Mouse (Mus musculus) hindbrain, embryonic 11.5 days (tissue): ENCODE measurements around the gene Ciao1. TPM values are rescaled to one million over a fixed set of nuclear protein-coding genes. Genes with fewer than 3 reads are reported as not detected.
A peak's percentile ranks its signal among the peaks of the same experiment; 100 is the strongest.

Experiments
- ATAC-seq: fragments of 200-750 bp; cut with Nextera tagmentation; 2 replicates; pipeline ENCODE4 v1.8.0; 2017; ENCODE audit warnings: mild to moderate bottlenecking, moderate TSS enrichment, moderate library complexity; ENCODE audit not compliant: low FRiP score
- DNase-seq: peaks from one replicate; pipeline ENCODE4 v3.0.0-alpha.2; 2015; ENCODE audit warnings: low spot score
- H3K27ac ChIP-seq: fragments of 300-500 bp; sonication (generic); 2 replicates; pipeline ENCODE4 v1.5.1; 2014; ENCODE audit warnings: mild to moderate bottlenecking, low read depth, low read length
- H3K27me3 ChIP-seq: fragments of 300-500 bp; sonication (generic); 2 replicates; pipeline ENCODE4 v1.6.1; 2014; ENCODE audit warnings: mild to moderate bottlenecking, low read length, moderate library complexity, mixed read lengths; ENCODE audit not compliant: control insufficient read depth, insufficient read depth
- H3K36me3 ChIP-seq: fragments of 300-500 bp; sonication (generic); 2 replicates; pipeline ENCODE4 v1.6.1; 2014; ENCODE audit warnings: mild to moderate bottlenecking, low read length, moderate library complexity, mixed read lengths; ENCODE audit not compliant: control insufficient read depth, insufficient read depth
- H3K4me1 ChIP-seq: fragments of 300-500 bp; sonication (generic); replicated peaks from 2 replicates; pipeline ENCODE4 v1.6.1; 2014; ENCODE audit warnings: low read length, mixed read lengths; ENCODE audit not compliant: control insufficient read depth, insufficient read depth
- H3K4me2 ChIP-seq: fragments of 300-500 bp; sonication (generic); replicated peaks from 2 replicates; pipeline ENCODE4 v1.6.1; 2014; ENCODE audit warnings: mild to moderate bottlenecking, low read depth, low read length
- H3K4me3 ChIP-seq: fragments of 300-500 bp; sonication (generic); 2 replicates; pipeline ENCODE4 v1.5.1; 2014; ENCODE audit warnings: low read depth, low read length
- H3K9ac ChIP-seq: fragments of 300-500 bp; sonication (generic); 2 replicates; pipeline ENCODE4 v1.6.1; 2014; ENCODE audit warnings: low read depth, low read length
- H3K9me3 ChIP-seq: fragments of 300-500 bp; sonication (generic); 2 replicates; pipeline ENCODE4 v1.6.1; 2016; ENCODE audit warnings: low read length; ENCODE audit not compliant: control insufficient read depth
- WGBS: fragments of 180-500 bp; shearing (Covaris S2); extraction: QIAGEN DNeasy Blood & Tissue Kit; methylation state at CpG from one replicate; pipeline ENCODE4 v1.1.7; 2014; 5-methylcytosine and 5-hydroxymethylcytosine counted together
- polyA plus RNA-seq: library from polyadenylated mRNA; unstranded; fragments of >200 nt; fragmentation: Nextera tagmentation; extraction: Ambion mirVana; gene quantifications from 2 replicates; pipeline ENCODE4 v1.2.1, GENCODE M21; 2014

Ciao1 gene
- polyA plus RNA-seq, 1 experiment from 2014 or later: 57.9 TPM

DNA sequence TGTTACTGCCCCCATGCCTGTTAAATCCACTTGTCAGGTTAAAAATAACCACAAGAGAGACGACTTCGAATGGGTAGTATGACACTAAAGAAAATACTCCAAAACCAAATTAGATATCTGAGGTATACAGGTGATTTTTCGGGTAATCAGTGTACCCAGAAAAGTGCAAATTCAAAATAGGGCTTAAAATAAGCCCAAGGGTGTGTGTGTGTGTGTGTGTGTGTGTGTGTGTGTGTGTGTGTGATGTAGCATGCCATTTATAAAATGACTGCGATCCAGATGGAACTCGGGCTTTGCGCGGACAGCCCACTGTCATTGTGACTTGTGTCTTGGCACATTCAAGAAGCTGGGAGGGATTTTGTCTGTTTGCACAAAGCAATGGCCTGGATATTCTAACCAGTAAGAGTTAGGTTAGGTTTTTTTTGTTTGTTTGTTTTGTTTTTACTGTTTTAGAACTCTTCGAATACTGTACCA, 23.5 kb upstream of the Ciao1 start:
- ATAC-seq (no peak), DNase-seq (peak; percentile 33)
- Histone ChIP-seq H3K4me2 (peak overlapping the region; percentile 82), H3K9ac (peak overlapping the region; percentile 90), H3K27me3 (no peaks in the 10 kb centered on the region), H3K9me3 (no peaks in the 10 kb centered on the region), H3K4me1 (no peaks in the 10 kb centered on the region), H3K4me3 (peak overlapping the region; percentile 94), H3K36me3 (no peaks in the 10 kb centered on the region), H3K27ac (peak overlapping the region; percentile 89)
- WGBS: 17% methylated on average over 8 of the region's 8 CpGs

DNA sequence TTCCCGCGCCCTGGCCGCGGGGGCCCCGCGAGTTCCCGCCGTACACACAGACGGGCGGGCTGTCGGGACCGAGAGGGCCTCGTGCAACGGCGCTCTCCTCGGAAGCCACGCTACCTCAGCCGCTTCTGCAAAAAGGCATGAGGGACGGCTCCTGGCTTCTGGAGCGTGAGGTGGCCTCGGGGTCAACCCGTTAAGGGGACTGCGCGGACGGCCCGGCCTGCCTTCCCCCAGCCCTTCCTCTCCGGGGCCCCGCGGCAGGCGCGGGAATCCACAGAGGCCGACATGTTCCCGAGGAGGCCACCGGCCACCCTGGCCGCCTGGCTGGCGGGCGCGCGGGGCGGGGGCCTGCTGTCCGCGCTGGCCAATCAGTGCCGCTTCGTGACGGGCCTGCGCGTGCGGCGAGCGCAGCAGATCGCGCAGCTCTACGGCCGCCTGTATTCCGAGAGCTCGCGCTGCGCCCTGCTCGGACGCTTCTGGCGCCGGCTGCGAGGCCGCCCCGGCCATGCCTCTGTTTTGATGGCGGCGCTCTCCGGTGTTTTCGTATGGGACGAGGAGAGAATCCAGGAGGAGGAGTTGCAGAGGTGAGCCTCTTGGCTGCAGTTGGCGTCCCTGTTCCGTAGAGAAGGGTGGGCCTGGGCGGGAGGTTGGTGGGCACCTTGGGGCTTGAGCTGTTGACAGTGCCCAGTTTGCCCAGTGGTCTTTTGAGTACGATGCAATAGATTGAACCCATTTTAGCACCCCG, 22.9 kb upstream of the Ciao1 start:
- ATAC-seq (peak; percentile 97), DNase-seq (peak; percentile 88)
- Histone ChIP-seq H3K27ac (peak overlapping the region; percentile 89), H3K4me1 (no peaks in the 10 kb centered on the region), H3K27me3 (no peaks in the 10 kb centered on the region), H3K9me3 (no peaks in the 10 kb centered on the region), H3K4me3 (peak overlapping the region; percentile 94), H3K4me2 (peak overlapping the region; percentile 82), H3K9ac (peak overlapping the region; percentile 90), H3K36me3 (no peaks in the 10 kb centered on the region)
- under 1% methylated on average over 73 of the region's 75 CpGs for WGBS

DNA sequence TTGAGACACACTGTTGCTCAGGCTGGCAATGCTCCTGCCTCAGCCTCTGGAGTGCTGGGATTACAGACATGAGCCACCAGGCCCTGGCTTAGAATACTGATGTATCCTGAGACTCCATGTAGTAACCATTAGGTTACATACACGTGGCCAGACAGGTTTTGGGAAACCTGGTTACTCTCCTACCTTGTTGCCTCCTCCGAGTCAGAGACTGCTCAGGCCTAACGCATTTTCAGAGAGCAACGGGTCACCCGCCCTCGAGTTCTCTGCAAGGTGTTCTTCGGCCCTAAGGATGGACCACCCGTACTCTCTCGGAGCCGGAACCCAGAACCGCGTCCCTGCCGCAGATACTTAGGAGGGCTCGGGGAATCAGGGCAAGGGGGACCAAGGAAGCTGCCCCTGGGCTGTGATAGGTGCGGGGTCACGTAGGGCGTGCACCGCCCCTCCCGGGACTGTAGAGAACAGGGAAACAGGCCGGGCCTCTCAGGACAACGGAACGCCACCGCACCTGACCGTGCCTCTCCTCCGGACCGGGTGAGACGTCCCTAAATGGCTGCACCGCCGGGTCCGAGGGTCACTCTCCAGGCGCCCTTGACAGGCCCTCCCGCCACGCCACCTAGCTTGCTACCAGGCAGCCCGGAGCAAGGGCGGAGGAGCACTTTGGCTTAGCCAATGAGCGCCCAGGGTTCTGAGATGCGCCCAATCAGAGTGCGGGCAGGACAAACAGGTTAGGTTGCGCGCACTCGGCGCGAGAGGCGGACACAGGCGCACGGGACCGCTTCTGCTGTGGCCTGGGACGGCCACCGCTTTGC, 22.1 kb upstream of the Ciao1 start, which contains the start of gene Stard7:
Stard7 (plus strand) TSS at position 728 of the 809 bp plus-strand sequence.
- DNase-seq (peak; percentile 93), ATAC-seq (peak; percentile 99)
- no peaks in the 10 kb centered on the region for H3K4me1 ChIP-seq
- H3K4me3 ChIP-seq: peak within 1 kb of the TSS; percentile 94
- H3K27me3 ChIP-seq: no peaks in the 10 kb centered on the region
- no peaks in the 10 kb centered on the region for H3K36me3 ChIP-seq
- H3K9ac ChIP-seq: peak within 1 kb of the TSS; percentile 90
- peak within 1 kb of the TSS; percentile 89 for H3K27ac ChIP-seq
- under 1% methylated on average over 47 of the region's 49 CpGs for WGBS
- H3K9me3 ChIP-seq: no peaks in the 10 kb centered on the region
- peak within 1 kb of the TSS; percentile 82 for H3K4me2 ChIP-seq

DNA sequence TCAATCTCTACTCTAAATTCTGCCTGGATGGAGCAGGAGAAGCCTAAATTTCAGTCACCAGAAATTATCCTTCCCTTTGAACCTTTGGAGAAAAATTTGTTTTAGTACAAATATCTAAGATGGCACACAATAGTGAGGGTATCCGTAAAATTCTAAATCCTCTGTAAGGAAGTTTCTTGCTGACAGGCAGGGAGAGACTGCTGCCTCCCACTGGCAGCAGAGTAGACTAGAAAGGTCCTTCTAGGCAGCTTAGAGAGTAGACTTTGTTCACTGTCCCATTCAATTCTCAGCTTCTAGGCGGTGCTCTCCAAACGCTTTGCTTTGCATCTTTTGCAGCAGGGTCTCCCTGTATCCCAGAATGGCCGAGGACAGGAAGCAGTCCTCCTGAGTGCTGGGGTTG, 20.2 kb upstream of the Ciao1 start:
- no peak overlapping the region for H3K9ac ChIP-seq
- 32% methylated on average over 4 of the region's 4 CpGs for WGBS
- ATAC-seq: no peak
- no peak overlapping the region for H3K4me3 ChIP-seq
- H3K27ac ChIP-seq: no peak overlapping the region
- no peaks in the 10 kb centered on the region for H3K9me3 ChIP-seq
- no peaks in the 10 kb centered on the region for H3K4me1 ChIP-seq
- no peaks in the 10 kb centered on the region for H3K27me3 ChIP-seq
- no peaks in the 10 kb centered on the region for H3K36me3 ChIP-seq
- no peak overlapping the region for H3K4me2 ChIP-seq
- no peak for DNase-seq

DNA sequence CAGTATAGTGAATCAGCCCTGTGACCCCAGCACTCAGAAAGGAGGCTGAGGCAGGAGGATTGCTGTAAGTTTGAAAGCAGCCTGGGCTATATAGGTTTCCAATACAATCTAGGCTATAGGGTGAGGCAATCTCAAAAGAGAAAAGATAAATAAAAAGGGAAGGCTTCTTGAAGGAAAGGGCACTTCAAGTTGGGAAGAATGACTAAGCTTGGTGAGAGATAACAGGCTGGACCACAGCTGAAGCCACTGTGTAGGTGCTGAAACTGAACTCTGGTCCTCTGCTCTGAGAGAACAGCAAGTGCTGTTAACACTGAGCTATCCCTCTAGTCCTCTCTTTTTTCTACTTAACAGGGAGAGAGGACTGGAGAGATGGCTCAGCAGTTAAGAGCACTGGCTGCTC, 14.9 kb upstream of the Ciao1 start:
- no peak for DNase-seq
- H3K27me3 ChIP-seq: no peaks in the 10 kb centered on the region
- H3K36me3 ChIP-seq: 0 out of 2 replicates have a peak, but pooled peaks cover 6% of the 10 kb centered on the region
- H3K4me3 ChIP-seq: no peak overlapping the region
- H3K4me2 ChIP-seq: no peak overlapping the region
- no peak for ATAC-seq
- no peak overlapping the region for H3K9ac ChIP-seq
- H3K9me3 ChIP-seq: no peaks in the 10 kb centered on the region
- H3K27ac ChIP-seq: no peak overlapping the region
- H3K4me1 ChIP-seq: no peaks in the 10 kb centered on the region

DNA sequence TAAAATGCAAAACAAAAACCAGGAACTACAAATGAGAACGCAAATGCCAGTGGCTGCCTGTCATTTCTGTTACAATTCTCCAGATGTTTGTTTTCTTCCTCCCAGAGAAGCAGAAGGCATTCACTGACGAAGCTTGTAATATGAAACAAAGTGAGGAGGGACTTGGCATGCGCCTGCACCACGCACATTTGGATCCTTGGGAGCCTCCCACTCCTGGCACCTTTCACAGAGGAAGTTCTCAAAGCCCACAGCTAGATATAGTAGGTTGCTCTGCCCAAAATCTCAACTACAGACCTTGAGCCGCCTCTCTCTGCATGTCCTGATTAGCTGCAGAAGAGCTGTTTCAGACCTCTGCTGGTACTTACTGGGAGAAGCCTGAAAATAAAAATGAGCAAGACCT, 11.7 kb upstream of the Ciao1 start:
- no peak for ATAC-seq
- H3K4me3 ChIP-seq: no peak overlapping the region

DNA sequence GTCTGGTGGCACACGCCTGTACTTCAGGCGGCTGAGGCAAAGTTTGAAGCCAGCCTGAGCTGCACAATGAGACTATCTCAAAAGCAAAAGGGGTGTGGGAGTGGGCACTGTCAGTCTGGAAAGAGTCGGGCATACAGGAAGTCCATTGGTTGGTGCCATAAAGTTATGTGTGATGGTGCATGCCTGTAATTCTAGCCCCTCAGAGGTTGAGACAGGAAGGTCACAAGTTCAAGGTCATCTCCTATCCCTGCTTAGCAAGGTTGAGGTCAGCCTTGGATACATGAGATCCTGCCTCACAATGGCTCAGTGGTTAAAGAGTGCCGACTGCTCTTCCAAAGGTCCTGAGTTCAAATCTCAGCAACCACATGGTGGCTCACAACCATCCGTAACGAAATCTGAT, 7.7 kb upstream of the Ciao1 start:
- WGBS: 89% methylated on average over 6 of the region's 6 CpGs
- no peak overlapping the region for H3K4me3 ChIP-seq
- H3K27ac ChIP-seq: no peak overlapping the region
- no peaks in the 10 kb centered on the region for H3K4me1 ChIP-seq
- H3K9me3 ChIP-seq: no peaks in the 10 kb centered on the region
- H3K36me3 ChIP-seq: 0 out of 2 replicates have a peak, but pooled peaks cover 6% of the 10 kb centered on the region
- no peaks in the 10 kb centered on the region for H3K27me3 ChIP-seq
- no peak for ATAC-seq
- H3K4me2 ChIP-seq: no peak overlapping the region
- DNase-seq: no peak
- H3K9ac ChIP-seq: no peak overlapping the region

More for the DNA sequence above, 11.7 kb upstream of the Ciao1 start:
- Histone ChIP-seq H3K4me2 (no peak overlapping the region), H3K27ac (no peak overlapping the region), H3K4me1 (no peaks in the 10 kb centered on the region), H3K9me3 (no peaks in the 10 kb centered on the region), H3K9ac (no peak overlapping the region), H3K27me3 (no peaks in the 10 kb centered on the region), H3K36me3 (0 out of 2 replicates have a peak, but pooled peaks cover 6% of the 10 kb centered on the region)
- WGBS: 91% methylated on average over 5 of the region's 5 CpGs
- no peak for DNase-seq

DNA sequence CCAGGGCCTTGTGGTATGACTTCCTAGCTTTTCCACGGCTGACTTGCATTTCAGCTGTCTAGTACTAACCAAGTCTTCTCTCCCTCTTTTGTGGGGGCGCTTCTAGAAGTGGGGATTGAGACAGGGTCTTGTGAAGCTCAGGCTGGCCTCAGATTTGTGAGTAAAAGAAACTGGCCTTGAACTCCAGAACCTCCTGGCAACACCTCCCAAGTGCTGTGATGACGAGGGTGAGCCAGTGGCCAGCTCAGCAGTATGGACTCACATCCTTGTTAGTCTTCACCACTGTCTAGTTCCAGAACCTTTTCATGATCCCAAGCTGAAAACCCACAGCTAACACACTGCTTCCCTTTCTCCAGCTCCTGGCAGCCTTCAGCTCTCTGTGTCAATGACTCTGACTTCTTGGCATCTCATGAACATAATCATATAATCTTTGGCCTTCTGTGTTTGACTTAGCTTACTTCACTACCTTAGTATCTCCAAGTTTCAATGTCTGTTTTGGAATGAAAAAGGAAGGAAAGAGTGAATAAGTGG, 7.1 kb upstream of the Ciao1 start:
- Histone ChIP-seq H3K36me3 (0 out of 2 replicates have a peak, but pooled peaks cover 6% of the 10 kb centered on the region), H3K4me2 (no peak overlapping the region)
- 86% methylated on average over 3 of the region's 3 CpGs for WGBS

More for the DNA sequence above, 7.1 kb upstream of the Ciao1 start:
- Histone ChIP-seq H3K4me1 (no peaks in the 10 kb centered on the region), H3K27ac (no peak overlapping the region), H3K4me3 (no peak overlapping the region), H3K9ac (no peak overlapping the region), H3K9me3 (no peaks in the 10 kb centered on the region), H3K27me3 (no peaks in the 10 kb centered on the region)
- no peak for ATAC-seq
- no peak for DNase-seq
